Mouse (Mus musculus): Measurements from ENCODE around the gene Slc45a1. TPM values are rescaled to one million over a fixed set of nuclear protein-coding genes. Genes with fewer than 3 reads are reported as not detected.
A peak's percentile ranks its signal among the peaks of the same experiment; 100 is the strongest.

The Slc45a1 gene
- polyA plus RNA-seq, 1 experiment from 2014 or later: 0.06 TPM

GRCm38 (mm10) chr4:150678789-150679188, 26.8 kb upstream of the Slc45a1 start:
- Histone ChIP-seq H3K4me2 (no peak overlapping the region), H3K4me1 (no peaks in the 10 kb centered on the region), H3K27ac (no peak overlapping the region), H3K9me3 (no peaks in the 10 kb centered on the region), H3K4me3 (no peak overlapping the region), H3K27me3 (no peaks in the 10 kb centered on the region), H3K36me3 (no peaks in the 10 kb centered on the region), H3K9ac (no peak overlapping the region)
- 94% methylated on average over 20 of the region's 20 CpGs for WGBS
- ATAC-seq (ENCODE audit: borderline replicate concordance, extremely low read depth, low FRiP score, low TSS enrichment): no peak

GRCm38 (mm10) chr4:150677846-150678224, 25.9 kb upstream of the Slc45a1 start:
- no peak overlapping the region for H3K4me3 ChIP-seq
- H3K27ac ChIP-seq: no peak overlapping the region
- H3K9me3 ChIP-seq: no peaks in the 10 kb centered on the region
- no peaks in the 10 kb centered on the region for H3K4me1 ChIP-seq
- no peak overlapping the region for H3K9ac ChIP-seq
- H3K27me3 ChIP-seq: no peaks in the 10 kb centered on the region
- 38% methylated on average over 2 of the region's 4 CpGs for WGBS
- ATAC-seq (ENCODE audit: borderline replicate concordance, extremely low read depth, low FRiP score, low TSS enrichment): no peak
- H3K4me2 ChIP-seq: no peak overlapping the region
- no peaks in the 10 kb centered on the region for H3K36me3 ChIP-seq

GRCm38 (mm10) chr4:150677126-150677845, 25.3 kb upstream of the Slc45a1 start:
- Histone ChIP-seq H3K27ac (no peak overlapping the region), H3K9me3 (no peaks in the 10 kb centered on the region), H3K4me1 (no peaks in the 10 kb centered on the region), H3K27me3 (no peaks in the 10 kb centered on the region), H3K4me2 (no peak overlapping the region), H3K36me3 (no peaks in the 10 kb centered on the region), H3K4me3 (no peak overlapping the region), H3K9ac (no peak overlapping the region)
- 45% methylated on average over 9 of the region's 10 CpGs for WGBS
- no peak for ATAC-seq (ENCODE audit: borderline replicate concordance, extremely low read depth, low FRiP score, low TSS enrichment)

GRCm38 (mm10) chr4:150676029-150676428, 24.1 kb upstream of the Slc45a1 start:
- H3K27ac ChIP-seq: no peak overlapping the region
- no peaks in the 10 kb centered on the region for H3K4me1 ChIP-seq
- no peaks in the 10 kb centered on the region for H3K9me3 ChIP-seq
- no peaks in the 10 kb centered on the region for H3K36me3 ChIP-seq
- no peaks in the 10 kb centered on the region for H3K27me3 ChIP-seq
- H3K9ac ChIP-seq: no peak overlapping the region
- no peak overlapping the region for H3K4me3 ChIP-seq
- no peak for ATAC-seq (ENCODE audit: borderline replicate concordance, extremely low read depth, low FRiP score, low TSS enrichment)
- H3K4me2 ChIP-seq: no peak overlapping the region
- 85% methylated on average over 13 of the region's 13 CpGs for WGBS

GRCm38 (mm10) chr4:150675274-150675673, 23.3 kb upstream of the Slc45a1 start:
- H3K4me3 ChIP-seq: no peak overlapping the region
- no peaks in the 10 kb centered on the region for H3K36me3 ChIP-seq
- H3K27ac ChIP-seq: no peak overlapping the region
- H3K4me2 ChIP-seq: no peak overlapping the region
- no peaks in the 10 kb centered on the region for H3K9me3 ChIP-seq
- no peaks in the 10 kb centered on the region for H3K4me1 ChIP-seq
- H3K27me3 ChIP-seq: no peaks in the 10 kb centered on the region
- no peak overlapping the region for H3K9ac ChIP-seq
- WGBS: 93% methylated on average over 10 of the region's 10 CpGs
- ATAC-seq (ENCODE audit: borderline replicate concordance, extremely low read depth, low FRiP score, low TSS enrichment): no peak

GRCm38 (mm10) chr4:150665806-150666205, 13.8 kb upstream of the Slc45a1 start:
- Histone ChIP-seq H3K4me2 (no peak overlapping the region), H3K4me3 (no peak overlapping the region), H3K4me1 (peaks cover 14% of the 10 kb centered on the region; the same call in 1 of the 2 replicates), H3K36me3 (no peaks in the 10 kb centered on the region), H3K9me3 (no peaks in the 10 kb centered on the region), H3K9ac (no peak overlapping the region), H3K27ac (no peak overlapping the region), H3K27me3 (no peaks in the 10 kb centered on the region)
- no peak for ATAC-seq (ENCODE audit: borderline replicate concordance, extremely low read depth, low FRiP score, low TSS enrichment)
- WGBS: 62% methylated on average over 10 of the region's 10 CpGs

- no peak overlapping the region for H3K4me3 ChIP-seq
- no peaks in the 10 kb centered on the region for H3K9me3 ChIP-seq
- H3K9ac ChIP-seq: no peak overlapping the region
- H3K27me3 ChIP-seq: no peaks in the 10 kb centered on the region
- ATAC-seq (ENCODE audit: borderline replicate concordance, extremely low read depth, low FRiP score, low TSS enrichment): no peak
- no peak overlapping the region for H3K4me2 ChIP-seq
- H3K4me1 ChIP-seq: peaks cover 14% of the 10 kb centered on the region; the same call in 1 of the 2 replicates
- WGBS: 78% methylated on average over 7 of the region's 7 CpGs
- no peak overlapping the region for H3K27ac ChIP-seq
- H3K36me3 ChIP-seq: no peaks in the 10 kb centered on the region
Observed at GRCm38 (mm10) chr4:150664726-150665125, 12.8 kb upstream of the Slc45a1 start.

- Histone ChIP-seq H3K9ac (no peak overlapping the region), H3K4me1 (peaks cover 14% of the 10 kb centered on the region; the same call in 1 of the 2 replicates), H3K27ac (no peak overlapping the region), H3K27me3 (no peaks in the 10 kb centered on the region), H3K36me3 (no peaks in the 10 kb centered on the region), H3K4me2 (no peak overlapping the region), H3K4me3 (no peak overlapping the region), H3K9me3 (no peaks in the 10 kb centered on the region)
- WGBS: 58% methylated on average over 12 of the region's 12 CpGs
- ATAC-seq (ENCODE audit: borderline replicate concordance, extremely low read depth, low FRiP score, low TSS enrichment): no peak
Observed at GRCm38 (mm10) chr4:150663192-150663591, 11.2 kb upstream of the Slc45a1 start.

- H3K4me2 ChIP-seq: peak overlapping the region; percentile 40
- H3K27ac ChIP-seq: no peak overlapping the region
- no peaks in the 10 kb centered on the region for H3K9me3 ChIP-seq
- no peaks in the 10 kb centered on the region for H3K36me3 ChIP-seq
- no peak overlapping the region for H3K9ac ChIP-seq
- no peaks in the 10 kb centered on the region for H3K27me3 ChIP-seq
- peaks cover 14% of the 10 kb centered on the region; the same call in 1 of the 2 replicates for H3K4me1 ChIP-seq
- no peak for ATAC-seq (ENCODE audit: borderline replicate concordance, extremely low read depth, low FRiP score, low TSS enrichment)
- 12% methylated on average over 13 of the region's 13 CpGs for WGBS
- H3K4me3 ChIP-seq: no peak overlapping the region
Observed at GRCm38 (mm10) chr4:150661886-150662285, 9.9 kb upstream of the Slc45a1 start.

- Histone ChIP-seq H3K4me1 (peaks cover 14% of the 10 kb centered on the region; the same call in 1 of the 2 replicates), H3K27ac (no peak overlapping the region), H3K4me2 (no peak overlapping the region), H3K9ac (no peak overlapping the region), H3K36me3 (no peaks in the 10 kb centered on the region), H3K27me3 (no peaks in the 10 kb centered on the region), H3K4me3 (no peak overlapping the region), H3K9me3 (no peaks in the 10 kb centered on the region)
- WGBS: 67% methylated on average over 9 of the region's 9 CpGs
- no peak for ATAC-seq (ENCODE audit: borderline replicate concordance, extremely low read depth, low FRiP score, low TSS enrichment)
Observed at GRCm38 (mm10) chr4:150659926-150660610, 8.1 kb upstream of the Slc45a1 start.

GRCm38 (mm10) chr4:150656504-150656903, 4.5 kb upstream of the Slc45a1 start:
- WGBS: 82% methylated on average over 6 of the region's 6 CpGs
- no peak for ATAC-seq (ENCODE audit: borderline replicate concordance, extremely low read depth, low FRiP score, low TSS enrichment)
- H3K36me3 ChIP-seq: no peaks in the 10 kb centered on the region

GRCm38 (mm10) chr4:150655989-150656388, 4.0 kb upstream of the Slc45a1 start:
- Histone ChIP-seq H3K4me1 (peaks cover 5% of the 10 kb centered on the region), H3K4me3 (no peak overlapping the region), H3K9ac (no peak overlapping the region), H3K4me2 (peak overlapping the region; percentile 17; the same call in 1 of the 2 replicates), H3K27me3 (peaks cover 24% of the 10 kb centered on the region), H3K36me3 (no peaks in the 10 kb centered on the region), H3K9me3 (no peaks in the 10 kb centered on the region), H3K27ac (no peak overlapping the region)
- 3% methylated on average over 17 of the region's 17 CpGs for WGBS
- peak; percentile 56; the same call in 1 of the 2 replicates for ATAC-seq (ENCODE audit: borderline replicate concordance, extremely low read depth, low FRiP score, low TSS enrichment)

More at GRCm38 (mm10) chr4:150656504-150656903, 4.5 kb upstream of the Slc45a1 start:
- no peak overlapping the region for H3K27ac ChIP-seq
- H3K4me1 ChIP-seq: peaks cover 9% of the 10 kb centered on the region
- no peak overlapping the region for H3K4me3 ChIP-seq
- H3K4me2 ChIP-seq: no peak overlapping the region
- no peak overlapping the region for H3K9ac ChIP-seq
- peaks cover 18% of the 10 kb centered on the region for H3K27me3 ChIP-seq
- no peaks in the 10 kb centered on the region for H3K9me3 ChIP-seq
